Mouse (Mus musculus): Measurements from ENCODE around the gene Rpgrip1l.

DNA sequence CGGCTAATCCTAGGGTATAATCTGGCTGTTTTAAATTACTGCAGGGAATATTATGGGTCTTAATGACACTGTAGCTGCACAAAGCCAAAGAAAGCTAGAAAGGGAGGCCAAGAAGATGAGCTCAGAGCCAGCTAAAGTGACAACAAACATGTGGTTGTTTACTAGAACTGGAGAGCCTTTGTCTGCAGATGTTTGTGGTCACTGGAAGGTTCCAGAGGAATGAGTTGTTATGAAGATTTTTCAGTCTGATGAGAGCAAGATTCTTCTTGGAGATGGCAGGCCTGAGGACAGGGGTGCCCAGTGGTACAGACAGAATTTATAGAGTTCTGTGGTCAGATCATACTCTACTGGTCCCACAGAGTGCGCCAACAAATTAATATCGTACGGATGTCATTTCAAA lies 94.8 kb downstream of the Rpgrip1l start:
- TF ChIP-seq GATA1 (IDR thresholded peaks at IDR 0.05; ENCODE audit: low read length) = no peak
- no peak for TF ChIP-seq TAL1 (IDR thresholded peaks at IDR 0.05; ENCODE audit: low read length)
